Mouse (Mus musculus) midbrain, embryonic 15.5 days (tissue): ENCODE data around the gene Sag. TPM values are rescaled to one million over a fixed set of nuclear protein-coding genes. Genes with fewer than 3 reads are reported as not detected.

Experiments
- ATAC-seq: fragments of 200-750 bp; cut with Nextera tagmentation; replicated peaks from 2 replicates; pipeline ENCODE4 v1.8.0; 2017; ENCODE audit warnings: moderate TSS enrichment
- H3K27ac ChIP-seq: fragments of 300-500 bp; sonication (generic); 2 replicates; pipeline ENCODE4 v1.5.1; 2015; ENCODE audit warnings: mild to moderate bottlenecking, inconsistent platforms
- H3K27me3 ChIP-seq: fragments of 300-500 bp; sonication (generic); replicated peaks from 2 replicates; pipeline ENCODE4 v1.6.1; 2015; ENCODE audit warnings: inconsistent platforms
- H3K36me3 ChIP-seq: fragments of 300-500 bp; sonication (generic); replicated peaks from 2 replicates; pipeline ENCODE4 v1.6.1; 2015; ENCODE audit warnings: inconsistent platforms
- H3K4me1 ChIP-seq: fragments of 300-500 bp; sonication (generic); 2 replicates; pipeline ENCODE4 v1.6.1; 2015; ENCODE audit warnings: inconsistent platforms
- H3K4me2 ChIP-seq: fragments of 300-500 bp; sonication (generic); 2 replicates; pipeline ENCODE4 v1.6.1; 2015; ENCODE audit warnings: inconsistent platforms, mild to moderate bottlenecking, moderate library complexity
- H3K4me3 ChIP-seq: fragments of 300-500 bp; sonication (generic); 2 replicates; pipeline ENCODE4 v1.5.1; 2015; ENCODE audit warnings: mild to moderate bottlenecking, inconsistent platforms
- H3K9ac ChIP-seq: fragments of 300-500 bp; sonication (generic); 2 replicates; pipeline ENCODE4 v1.6.1; 2015; ENCODE audit warnings: mild to moderate bottlenecking, inconsistent platforms
- H3K9me3 ChIP-seq: fragments of 300-500 bp; sonication (generic); 2 replicates; pipeline ENCODE4 v1.6.1; 2016; ENCODE audit warnings: inconsistent platforms
- WGBS: fragments of 180-500 bp; shearing (Covaris S2); methylation state at CpG from one replicate; pipeline ENCODE4 v1.1.7; 2015; ENCODE audit warnings: mixed read lengths; 5-methylcytosine and 5-hydroxymethylcytosine counted together
- polyA plus RNA-seq: library from polyadenylated mRNA; unstranded; fragments of >200 nt; fragmentation: Nextera tagmentation; extraction: Ambion mirVana; gene quantifications from 2 replicates; pipeline ENCODE4 v1.2.1, GENCODE M21; 2015

The Sag gene
- polyA plus RNA-seq, 1 experiment from 2014 or later = 2.7 TPM

- WGBS = 91% methylated on average over 1 of the region's 1 CpGs
- ATAC-seq = no peak
- no peak overlapping the region for H3K27ac ChIP-seq
Measured at GRCm38 (mm10) chr1:87890960-87891359, 87.5 kb downstream of the Sag start.

DNA sequence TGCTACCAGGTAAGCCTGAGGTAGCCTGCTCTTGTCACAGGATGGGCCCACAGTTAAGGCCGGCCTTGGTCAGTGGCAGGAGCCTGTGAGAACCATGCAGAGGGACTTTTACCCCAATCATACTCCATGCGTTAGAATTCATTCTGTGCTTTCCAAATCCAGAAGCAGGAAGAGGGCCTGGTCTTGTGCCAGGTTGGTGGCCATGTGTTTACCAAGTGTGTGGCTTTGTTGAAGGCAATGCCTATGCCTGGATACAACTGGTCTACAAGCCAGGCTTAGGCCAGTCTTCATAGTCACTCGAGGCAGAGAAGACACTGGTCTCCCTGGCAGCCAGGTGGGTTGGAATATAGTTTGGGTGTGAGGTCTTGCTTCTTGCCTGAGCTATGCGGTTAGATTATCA lies 88.2 kb downstream of the Sag start:
- Histone ChIP-seq H3K4me3 (no peak overlapping the region), H3K27me3 (no peaks in the 10 kb centered on the region), H3K4me1 (no peaks in the 10 kb centered on the region), H3K4me2 (no peak overlapping the region), H3K36me3 (no peaks in the 10 kb centered on the region), H3K9ac (no peak overlapping the region), H3K27ac (no peak overlapping the region), H3K9me3 (no peaks in the 10 kb centered on the region)
- WGBS = 91% methylated on average over 4 of the region's 4 CpGs
- ATAC-seq = no peak

More at GRCm38 (mm10) chr1:87890960-87891359, 87.5 kb downstream of the Sag start:
- Histone ChIP-seq H3K27me3 (no peaks in the 10 kb centered on the region), H3K9me3 (no peaks in the 10 kb centered on the region), H3K4me2 (no peak overlapping the region), H3K36me3 (no peaks in the 10 kb centered on the region), H3K4me3 (no peak overlapping the region), H3K9ac (no peak overlapping the region), H3K4me1 (no peaks in the 10 kb centered on the region)

GRCm38 (mm10) chr1:87892499-87892898 lies 89.0 kb downstream of the Sag start:
- 67% methylated on average over 2 of the region's 2 CpGs for WGBS
- Histone ChIP-seq H3K9me3 (no peaks in the 10 kb centered on the region), H3K4me2 (no peak overlapping the region), H3K4me3 (no peak overlapping the region), H3K27ac (no peak overlapping the region), H3K9ac (no peak overlapping the region), H3K27me3 (no peaks in the 10 kb centered on the region), H3K4me1 (no peaks in the 10 kb centered on the region), H3K36me3 (no peaks in the 10 kb centered on the region)
- no peak for ATAC-seq

- Histone ChIP-seq H3K27ac (no peak overlapping the region), H3K9ac (no peak overlapping the region), H3K4me2 (no peak overlapping the region), H3K27me3 (no peaks in the 10 kb centered on the region), H3K36me3 (no peaks in the 10 kb centered on the region), H3K9me3 (no peaks in the 10 kb centered on the region), H3K4me3 (no peak overlapping the region), H3K4me1 (no peaks in the 10 kb centered on the region)
- 96% methylated on average over 4 of the region's 4 CpGs for WGBS
- ATAC-seq = no peak
Measured at GRCm38 (mm10) chr1:87893414-87893813, 89.9 kb downstream of the Sag start.

Other genes with a start within 250 kb of the Sag start
- gene Ngef, start 229.8 kb upstream of the Sag start, polyA plus RNA-seq = 22.1 and 24.4 TPM in 2 replicates
- 4.8 and 5.4 TPM in 2 replicates for gene Inpp5d, start 183.4 kb upstream of the Sag start, polyA plus RNA-seq
- 74.2 and 84.0 TPM in 2 replicates for gene Atg16l1, start 47.8 kb upstream of the Sag start, polyA plus RNA-seq
- 49.6 and 52.8 TPM in 2 replicates for gene Dgkd, start 49.6 kb downstream of the Sag start, polyA plus RNA-seq
- 22.0 and 23.4 TPM in 2 replicates for gene Usp40, start 204.9 kb downstream of the Sag start, polyA plus RNA-seq